Mouse (Mus musculus) splenic B cell, adult 2 months (primary cell): ENCODE data around the gene Taar1.

Source experiments
- DNase-seq: peaks from one replicate; pipeline ENCODE4 v3.0.0-alpha.2; 2011; ENCODE audit warnings: low read depth, low spot score
- H3K27me3 ChIP-seq: 2 replicates; pipeline ENCODE4 v1.6.1; 2012; ENCODE audit warnings: mild to moderate bottlenecking, low read length, moderate library complexity, mixed read lengths; ENCODE audit not compliant: control insufficient read depth, poor library complexity, insufficient read depth, severe bottlenecking
- H3K36me3 ChIP-seq: 2 replicates; pipeline ENCODE4 v1.6.1; 2012; ENCODE audit warnings: mild to moderate bottlenecking, low read length, moderate library complexity, mixed read lengths; ENCODE audit not compliant: control insufficient read depth, poor library complexity, insufficient read depth, severe bottlenecking

The Taar1 gene

GRCm38 (mm10) chr10:23920056-23920455 lies at the start of gene Taar1:
Gene Taar1 (plus strand): TSS chr10:23920356.
- no peak for DNase-seq
- H3K36me3 ChIP-seq: no peaks in the 10 kb centered on the region
- no peaks in the 10 kb centered on the region for H3K27me3 ChIP-seq

GRCm38 (mm10) chr10:23880695-23881094 lies 39.5 kb upstream of the Taar1 start:
- peak; percentile 10 for DNase-seq
- Histone ChIP-seq H3K27me3 (no peaks in the 10 kb centered on the region), H3K36me3 (no peaks in the 10 kb centered on the region)

GRCm38 (mm10) chr10:23884910-23885309 lies 35.2 kb upstream of the Taar1 start:
- Histone ChIP-seq H3K27me3 (no peaks in the 10 kb centered on the region), H3K36me3 (no peaks in the 10 kb centered on the region)
- DNase-seq: no peak

- no peaks in the 10 kb centered on the region for H3K27me3 ChIP-seq
- no peak for DNase-seq
- no peaks in the 10 kb centered on the region for H3K36me3 ChIP-seq
These were observed 34.1 kb upstream of the Taar1 start for GRCm38 (mm10) chr10:23886060-23886459.

GRCm38 (mm10) chr10:23892987-23893386 lies 27.2 kb upstream of the Taar1 start:
- H3K36me3 ChIP-seq: no peaks in the 10 kb centered on the region
- no peak for DNase-seq
- no peaks in the 10 kb centered on the region for H3K27me3 ChIP-seq

- Histone ChIP-seq H3K27me3 (no peaks in the 10 kb centered on the region), H3K36me3 (no peaks in the 10 kb centered on the region)
- no peak for DNase-seq
These were observed 25.4 kb upstream of the Taar1 start, which contains the start of gene Vnn1 for GRCm38 (mm10) chr10:23894601-23895349. Gene Vnn1 (plus strand): TSS chr10:23894688.

- no peaks in the 10 kb centered on the region for H3K36me3 ChIP-seq
- no peak for DNase-seq
- H3K27me3 ChIP-seq: no peaks in the 10 kb centered on the region
These were observed 24.8 kb upstream of the Taar1 start for GRCm38 (mm10) chr10:23895376-23895775.

- no peak for DNase-seq
- no peaks in the 10 kb centered on the region for H3K27me3 ChIP-seq
- H3K36me3 ChIP-seq: no peaks in the 10 kb centered on the region
These were observed 19.0 kb upstream of the Taar1 start for GRCm38 (mm10) chr10:23901119-23901518.

- Histone ChIP-seq H3K27me3 (no peaks in the 10 kb centered on the region), H3K36me3 (no peaks in the 10 kb centered on the region)
- DNase-seq: no peak
These were observed 14.5 kb upstream of the Taar1 start for GRCm38 (mm10) chr10:23905661-23906060.

- Histone ChIP-seq H3K36me3 (no peaks in the 10 kb centered on the region), H3K27me3 (no peaks in the 10 kb centered on the region)
- DNase-seq: no peak
These were observed 2.3 kb downstream of the Taar1 start for GRCm38 (mm10) chr10:23922468-23922867.

GRCm38 (mm10) chr10:23923941-23924340 lies 3.8 kb downstream of the Taar1 start:
- Histone ChIP-seq H3K36me3 (no peaks in the 10 kb centered on the region), H3K27me3 (no peaks in the 10 kb centered on the region)
- DNase-seq: no peak

GRCm38 (mm10) chr10:23937613-23938012 lies 17.5 kb downstream of the Taar1 start:
- Histone ChIP-seq H3K36me3 (no peaks in the 10 kb centered on the region), H3K27me3 (no peaks in the 10 kb centered on the region)
- no peak for DNase-seq

- Histone ChIP-seq H3K27me3 (no peaks in the 10 kb centered on the region), H3K36me3 (no peaks in the 10 kb centered on the region)
- DNase-seq: no peak
These were observed 18.2 kb downstream of the Taar1 start, which contains the start of gene Taar2 for GRCm38 (mm10) chr10:23938312-23938711. Gene Taar2 (plus strand): TSS chr10:23938572.

GRCm38 (mm10) chr10:23942465-23942864 lies 22.3 kb downstream of the Taar1 start:
- H3K27me3 ChIP-seq: no peaks in the 10 kb centered on the region
- peak; percentile 16 for DNase-seq
- H3K36me3 ChIP-seq: no peaks in the 10 kb centered on the region

GRCm38 (mm10) chr10:23948026-23948425 lies 27.9 kb downstream of the Taar1 start:
- no peak for DNase-seq
- Histone ChIP-seq H3K36me3 (no peaks in the 10 kb centered on the region), H3K27me3 (no peaks in the 10 kb centered on the region)
